Mouse (Mus musculus) naive thymus-derived CD4-positive, alpha-beta T cell, adult 2 months (primary cell): Measurements from ENCODE around the gene Fam241b.

Experiments used
- DNase-seq: peaks from one replicate; pipeline ENCODE4 v3.0.0-alpha.2; 2011; ENCODE audit warnings: low read depth

The Fam241b gene

DNA sequence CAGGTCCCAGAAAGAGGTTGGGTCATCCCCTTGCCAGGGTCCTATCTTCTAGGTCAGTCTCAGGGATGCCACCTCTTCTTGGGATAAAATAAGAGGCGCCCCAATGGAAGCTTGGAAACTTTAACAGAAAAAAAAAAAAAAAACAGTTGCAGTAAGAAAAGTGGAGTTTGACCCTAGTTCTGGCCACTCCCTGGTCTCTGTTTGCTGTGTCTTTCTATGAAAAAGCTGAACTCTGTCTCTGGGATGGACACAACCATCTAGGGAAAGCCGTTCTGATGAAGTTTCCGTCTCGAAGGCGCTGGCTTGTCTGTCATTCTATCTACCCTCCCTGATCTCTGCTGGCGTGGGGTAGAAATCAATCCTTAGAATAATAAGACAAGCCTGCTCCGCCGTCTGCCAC, 73.1 kb downstream of the Fam241b start:
- DNase-seq, result no peak

DNA sequence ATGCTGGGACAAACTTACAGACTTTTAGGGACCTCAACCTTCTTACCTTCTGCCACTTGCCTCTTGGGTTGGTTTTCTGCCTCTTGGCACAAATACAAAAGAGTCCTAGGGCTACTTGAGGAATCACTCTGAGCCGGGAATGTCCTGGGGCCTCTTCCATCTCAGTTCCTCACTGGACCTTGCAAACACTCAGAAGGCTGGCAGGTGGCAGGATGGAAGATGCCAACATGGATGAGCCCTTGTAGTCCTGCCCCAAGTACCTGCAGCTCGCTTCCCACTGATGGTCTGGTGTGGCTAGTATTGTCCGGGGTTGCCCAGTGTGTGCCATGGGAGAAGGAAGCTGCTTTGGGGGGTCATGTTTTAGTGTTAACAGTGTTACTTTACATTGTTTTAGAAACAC, 73.8 kb downstream of the Fam241b start:
- DNase-seq, result no peak

DNA sequence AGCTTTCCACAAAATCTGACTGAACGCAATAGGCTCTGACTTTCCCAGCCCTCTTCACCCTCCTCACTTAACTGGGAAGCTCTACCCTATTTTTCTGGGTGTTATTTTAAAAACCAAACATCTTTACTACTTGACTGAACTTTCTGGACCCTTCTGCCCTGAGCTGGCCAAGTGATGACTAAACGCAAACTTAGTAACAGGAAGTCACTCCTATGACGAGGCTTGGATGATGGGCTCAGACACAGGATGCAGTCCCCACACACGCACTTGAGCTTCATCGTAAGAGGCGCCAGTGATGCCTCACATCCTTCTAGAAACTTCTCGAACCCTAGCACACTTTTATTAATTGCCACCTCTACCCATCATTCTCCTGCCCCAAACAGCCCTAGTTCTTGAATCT, 74.3 kb downstream of the Fam241b start:
- DNase-seq, result no peak

DNA sequence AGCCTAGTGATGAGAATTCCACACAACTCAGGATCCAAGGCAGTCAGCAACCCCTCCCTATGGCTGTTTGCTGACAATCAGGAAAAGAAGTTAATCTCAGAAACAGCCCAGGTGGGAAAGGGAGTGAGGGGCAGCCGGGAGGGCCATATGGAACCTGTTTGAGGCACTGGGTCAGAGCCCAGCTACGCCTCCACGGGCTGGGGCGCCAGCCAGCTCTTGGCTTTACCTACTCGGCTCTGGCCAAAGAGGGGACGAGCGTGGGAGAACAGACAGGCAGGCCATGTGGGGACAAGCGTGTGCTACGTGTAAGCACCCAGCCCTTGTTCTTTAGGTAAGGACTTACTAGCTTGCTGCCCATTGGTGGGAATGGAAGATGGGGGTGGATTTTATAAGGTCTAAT, 75.2 kb downstream of the Fam241b start:
- no peak for DNase-seq

DNA sequence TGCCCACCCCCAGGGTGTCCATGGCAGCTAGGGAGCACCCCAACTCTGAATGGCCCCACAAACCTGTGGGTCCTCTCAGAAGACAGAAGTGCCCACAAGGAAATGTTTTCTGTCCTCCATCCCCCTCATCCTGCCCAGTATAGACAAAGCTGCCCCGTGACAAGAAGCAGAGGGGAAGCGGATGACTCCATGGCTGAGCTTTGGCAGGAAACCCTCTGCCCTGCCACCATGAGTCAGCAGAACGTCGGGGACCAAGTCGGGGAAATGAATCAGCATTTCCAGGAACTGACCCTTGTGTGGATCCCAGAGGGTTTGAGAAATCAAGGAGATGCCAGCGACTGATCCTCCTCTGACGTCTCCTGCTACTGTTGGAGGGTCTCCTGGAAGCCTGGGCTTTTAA, 77.5 kb downstream of the Fam241b start:
- no peak for DNase-seq

DNA sequence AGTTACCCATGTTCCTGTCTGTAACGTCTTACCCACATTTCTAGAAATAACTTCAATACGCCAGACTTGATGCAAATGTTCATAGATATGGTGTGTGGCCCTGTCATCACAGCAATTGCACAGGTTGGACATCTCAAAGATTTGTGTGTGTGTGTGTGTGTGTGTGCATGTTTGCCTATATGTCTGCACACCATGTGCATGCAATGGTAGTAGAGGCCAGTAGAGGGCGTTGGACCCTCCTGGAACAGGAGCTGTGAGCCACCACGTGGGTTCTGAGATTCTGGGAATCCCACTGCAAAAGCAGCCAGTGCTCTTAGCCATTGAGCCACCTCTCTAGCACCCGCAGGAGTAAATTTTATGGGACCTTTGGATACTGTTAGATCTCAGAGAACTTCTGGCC, 80.9 kb downstream of the Fam241b start:
- no peak for DNase-seq

DNA sequence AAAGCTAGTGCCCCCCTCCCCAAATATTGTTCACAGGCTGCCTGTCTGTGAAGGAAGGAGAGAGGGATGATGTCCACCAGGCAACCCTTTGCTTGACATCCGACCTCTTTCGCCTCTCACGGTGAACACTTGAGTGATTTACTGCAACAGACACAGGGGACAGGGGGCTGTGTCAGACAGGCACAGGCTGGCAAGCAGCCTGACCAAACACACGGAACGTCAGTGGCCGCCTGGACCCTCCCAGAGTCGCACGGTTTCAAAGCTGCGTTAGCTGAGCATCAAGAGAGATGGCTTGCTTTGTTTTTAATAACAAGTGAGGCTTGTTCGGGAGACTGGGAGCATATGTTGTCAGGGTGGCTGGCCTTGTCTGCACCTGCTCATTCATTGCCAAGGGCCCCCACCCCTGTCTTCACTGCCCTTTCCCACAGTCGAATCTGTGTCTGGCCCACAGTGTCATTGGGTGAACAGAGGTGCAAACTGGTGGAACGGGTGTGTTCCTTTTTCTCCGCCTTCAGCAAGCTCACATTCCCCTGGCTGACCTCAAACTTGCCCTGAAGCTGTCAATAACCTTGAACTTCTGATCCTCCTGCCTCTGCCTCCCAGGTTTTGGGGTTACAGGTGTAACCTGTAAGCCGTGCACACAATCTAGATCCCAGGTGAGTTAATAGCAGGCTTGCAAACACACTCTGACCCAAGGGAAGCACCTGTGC, 82.6 kb downstream of the Fam241b start:
- DNase-seq, result no peak

DNA sequence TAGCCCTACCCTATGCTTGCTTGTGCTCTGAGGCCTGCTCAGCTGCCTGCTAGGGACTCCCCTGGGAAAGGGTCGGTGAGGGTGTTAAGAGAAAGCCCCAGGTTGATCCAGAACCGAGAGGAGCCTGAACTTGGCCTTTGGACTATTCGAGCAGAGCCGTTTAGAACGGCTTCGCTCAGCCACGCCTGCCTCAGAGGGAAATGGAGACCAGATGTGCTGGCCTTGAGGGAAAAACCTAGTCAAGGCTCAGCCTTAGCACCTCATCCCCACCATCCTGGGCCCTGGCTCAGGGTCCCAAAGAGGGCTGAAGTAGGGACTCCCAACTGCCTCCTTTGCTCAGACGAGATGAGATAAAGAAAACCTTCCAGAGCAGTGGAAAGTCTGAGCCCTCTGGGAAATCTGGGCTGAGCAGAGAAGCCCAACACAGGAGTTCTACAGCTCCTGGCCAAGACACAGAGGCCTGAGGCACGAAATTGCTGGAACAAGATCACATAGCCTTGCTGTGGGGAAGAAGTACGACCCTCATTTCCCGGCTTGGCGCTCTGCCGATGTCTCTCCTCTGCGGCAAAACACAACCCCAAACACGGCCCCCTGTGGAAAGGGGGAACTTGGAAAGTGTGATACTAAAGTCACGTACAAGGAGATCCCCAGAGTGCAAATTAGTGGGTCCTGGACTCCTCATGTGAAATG, 83.4 kb downstream of the Fam241b start:
- DNase-seq, result no peak

DNA sequence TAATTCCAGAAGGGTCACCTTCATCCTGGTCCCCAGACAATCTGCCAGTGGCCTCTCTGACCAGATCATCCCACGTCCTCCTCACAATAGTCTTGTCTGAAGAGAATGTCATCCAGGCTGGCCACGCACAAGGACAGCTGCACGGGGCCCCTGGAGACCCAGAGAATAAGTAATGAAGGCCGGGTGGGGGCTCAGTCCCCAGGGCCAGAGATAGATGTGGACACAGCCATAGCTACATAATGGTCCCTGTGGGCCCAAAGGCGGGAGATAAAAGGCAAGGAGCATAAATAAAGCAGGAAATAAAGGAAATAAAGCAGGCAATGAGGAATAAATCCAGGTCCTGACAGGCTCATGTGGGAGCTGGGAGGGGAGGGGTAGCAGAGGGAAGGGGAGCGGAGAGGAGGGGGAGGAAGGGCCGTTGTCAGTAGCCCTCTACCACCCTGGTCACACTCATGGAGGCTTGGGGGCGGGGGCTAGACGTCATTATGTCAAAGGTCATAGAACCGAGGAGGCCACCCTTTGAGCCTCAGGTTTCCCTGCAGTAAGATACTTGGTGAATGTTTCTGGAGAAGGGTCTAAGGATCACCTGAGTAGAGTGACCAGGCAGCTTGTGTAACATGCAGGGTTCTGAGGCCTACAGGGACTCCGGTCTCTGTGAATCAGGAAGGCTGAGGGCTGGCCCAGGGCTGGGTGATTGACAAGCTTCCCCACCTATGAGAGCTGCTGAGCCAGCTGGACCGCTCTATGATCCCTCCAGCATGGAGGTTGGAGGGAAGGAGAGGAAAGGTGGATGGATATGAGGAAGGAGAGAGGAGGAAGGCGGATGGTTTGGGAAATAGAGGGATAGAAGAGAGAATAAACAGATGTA, 85.0 kb downstream of the Fam241b start:
- no peak for DNase-seq
